Mouse (Mus musculus) CD4-positive, CD25-positive, alpha-beta regulatory T cell, adult 4 months (primary cell): ENCODE measurements around the gene Cntnap2. TPM values are rescaled to one million over a fixed set of nuclear protein-coding genes. Genes with fewer than 3 reads are reported as not detected.
"Not testable (repeated sequence)": the region's sequence is repeated elsewhere in the genome, so short reads cannot be mapped to it uniquely, and the experiment has no call there.

Experiments
- ATAC-seq: one replicate; pipeline ENCODE4 v1.8.0; 2017
- polyA plus RNA-seq, 2 experiments: library from polyadenylated mRNA; unstranded; fragments of 100-300 nt; shearing (Covaris generic); gene quantifications; one replicate each; pipeline ENCODE4 v1.2.1; 2017

Gene Cntnap2
- polyA plus RNA-seq, 2 experiments from 2014 or later = 0.08 to 0.09 TPM

GRCm38 (mm10) chr6:47183850-47184249 lies 2124.7 kb downstream of the Cntnap2 start:
- ATAC-seq = not testable (repeated sequence)

DNA sequence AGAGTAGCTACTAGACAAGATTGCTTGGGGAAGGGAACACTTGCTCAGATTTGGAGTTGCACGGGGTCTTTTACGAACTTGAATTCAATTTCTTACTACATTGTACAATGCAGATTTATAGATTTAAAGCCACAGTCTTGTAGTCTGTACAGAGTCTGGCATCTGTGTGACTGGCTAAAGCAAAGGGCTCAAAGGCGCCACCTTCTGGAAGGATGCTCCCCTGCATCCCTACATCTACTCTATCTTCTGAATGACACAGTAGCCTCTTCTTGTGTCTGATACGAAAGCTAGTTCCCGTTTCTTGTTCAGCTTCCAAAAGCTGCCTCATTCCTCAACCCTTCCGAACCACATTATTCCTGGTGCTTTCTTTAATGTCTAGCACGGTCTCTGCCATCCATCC lies 2129.0 kb downstream of the Cntnap2 start:
- no peak for ATAC-seq

DNA sequence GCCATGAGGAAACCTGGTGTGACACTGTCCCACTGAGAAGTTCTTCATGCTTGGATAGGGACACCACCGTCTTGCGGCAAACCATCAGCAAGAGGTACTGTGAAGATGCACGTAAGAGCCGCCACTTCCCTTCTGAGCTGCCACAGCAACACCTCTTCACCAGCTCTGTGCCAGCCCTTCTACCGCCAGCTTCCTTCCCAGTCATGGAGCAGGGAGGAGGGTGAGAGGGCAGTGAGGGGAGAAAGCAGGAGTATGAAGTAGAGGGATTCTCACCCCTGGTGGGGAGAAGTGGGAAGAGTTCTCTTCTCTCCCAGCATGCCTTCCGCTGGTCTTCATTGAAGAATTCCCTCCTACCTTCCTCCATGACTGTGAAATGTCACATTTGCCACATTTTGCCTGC lies 2129.4 kb downstream of the Cntnap2 start:
- ATAC-seq = not testable (repeated sequence)

DNA sequence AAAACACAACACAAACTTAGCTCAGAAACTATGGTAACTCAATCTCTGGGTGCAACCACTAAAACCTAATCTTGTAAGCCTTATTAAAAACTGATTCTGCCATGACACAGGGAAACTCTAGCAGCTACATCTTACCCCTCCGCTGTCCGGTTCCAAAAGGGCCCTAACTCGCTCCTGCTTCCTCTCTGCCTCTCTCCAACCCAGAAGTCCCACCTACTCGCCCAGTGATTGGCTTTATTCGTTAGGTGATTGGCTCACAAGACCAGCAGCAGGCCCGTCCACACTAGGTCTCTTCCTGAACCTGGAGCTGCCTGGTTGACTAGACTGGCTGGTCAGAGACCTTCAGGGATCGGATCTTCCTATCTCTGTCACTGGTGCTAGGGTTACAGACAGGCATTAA lies 2131.1 kb downstream of the Cntnap2 start:
- no peak for ATAC-seq

GRCm38 (mm10) chr6:47191277-47191800 lies 2132.2 kb downstream of the Cntnap2 start:
- ATAC-seq = no peak

GRCm38 (mm10) chr6:47191940-47192339 lies 2132.8 kb downstream of the Cntnap2 start:
- ATAC-seq = no peak

DNA sequence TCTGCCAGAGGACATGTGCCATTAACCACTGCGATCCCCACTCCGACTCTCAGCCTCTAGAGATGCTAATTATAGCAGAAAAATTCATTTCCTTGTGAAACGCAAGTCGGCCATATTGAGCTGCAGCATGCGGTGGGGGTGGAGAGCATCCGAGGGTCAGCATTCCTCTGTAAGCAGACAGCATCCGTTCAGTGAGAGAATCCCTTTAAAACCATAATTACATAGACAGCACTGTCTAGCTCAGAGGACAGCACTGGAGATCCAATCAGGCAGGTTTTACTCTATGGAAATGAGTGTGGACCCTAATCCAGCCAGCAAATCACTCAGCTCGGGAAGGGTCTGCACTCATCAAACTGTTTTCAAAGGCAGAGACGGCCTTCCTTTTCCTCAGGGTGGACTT lies 2133.3 kb downstream of the Cntnap2 start:
- ATAC-seq = no peak

- ATAC-seq = no peak
These were observed 2138.4 kb downstream of the Cntnap2 start for GRCm38 (mm10) chr6:47197570-47197969.

GRCm38 (mm10) chr6:47200671-47201070 lies 2141.5 kb downstream of the Cntnap2 start:
- no peak for ATAC-seq

DNA sequence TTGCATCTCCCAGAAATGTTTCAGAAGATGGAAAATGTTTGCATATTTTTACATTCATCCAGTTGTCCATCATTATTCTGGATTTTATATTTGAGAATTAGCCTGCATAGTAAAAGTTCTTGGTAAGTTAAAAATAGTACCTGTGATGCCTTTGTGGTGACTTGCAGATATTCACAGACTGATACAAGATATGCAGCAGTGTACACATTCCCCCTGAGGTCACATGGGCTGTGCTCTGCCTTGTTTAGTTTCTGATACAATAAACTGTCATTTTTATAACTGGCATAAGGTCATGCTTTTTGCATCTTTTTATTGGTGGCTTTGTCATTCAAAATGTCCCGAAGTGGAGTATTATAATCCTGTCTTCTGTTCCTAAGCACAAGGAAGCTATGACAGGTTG lies 2148.9 kb downstream of the Cntnap2 start:
- ATAC-seq = no peak

- ATAC-seq = no peak
These were observed 2155.6 kb downstream of the Cntnap2 start for GRCm38 (mm10) chr6:47214731-47215130.

GRCm38 (mm10) chr6:47223578-47223977 lies 2164.4 kb downstream of the Cntnap2 start:
- not testable (repeated sequence) for ATAC-seq

- ATAC-seq = not testable (repeated sequence)
These were observed 2166.2 kb downstream of the Cntnap2 start for GRCm38 (mm10) chr6:47225391-47225790.

DNA sequence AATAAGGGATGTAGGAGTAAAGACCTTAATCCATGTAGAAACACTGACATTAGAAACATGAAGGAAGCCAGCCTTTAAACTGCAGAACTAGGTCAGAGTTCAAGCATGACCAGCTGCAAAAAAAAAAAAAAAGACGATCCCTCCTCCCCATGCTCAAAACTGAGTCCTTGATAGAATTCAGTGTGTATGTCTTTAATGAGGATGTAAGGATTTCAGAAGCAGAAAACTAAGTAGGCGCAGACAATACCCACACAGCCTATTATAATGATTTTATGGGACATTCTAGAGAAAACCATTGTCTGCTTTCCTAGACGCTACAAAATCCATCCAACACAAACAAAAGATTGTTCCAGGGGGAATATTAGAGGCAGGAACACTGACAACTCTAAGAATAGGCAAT lies 2168.4 kb downstream of the Cntnap2 start:
- ATAC-seq = no peak

GRCm38 (mm10) chr6:47228676-47229317 lies 2169.6 kb downstream of the Cntnap2 start:
- ATAC-seq = no peak

GRCm38 (mm10) chr6:47231513-47231912 lies 2172.4 kb downstream of the Cntnap2 start:
- ATAC-seq = no peak

DNA sequence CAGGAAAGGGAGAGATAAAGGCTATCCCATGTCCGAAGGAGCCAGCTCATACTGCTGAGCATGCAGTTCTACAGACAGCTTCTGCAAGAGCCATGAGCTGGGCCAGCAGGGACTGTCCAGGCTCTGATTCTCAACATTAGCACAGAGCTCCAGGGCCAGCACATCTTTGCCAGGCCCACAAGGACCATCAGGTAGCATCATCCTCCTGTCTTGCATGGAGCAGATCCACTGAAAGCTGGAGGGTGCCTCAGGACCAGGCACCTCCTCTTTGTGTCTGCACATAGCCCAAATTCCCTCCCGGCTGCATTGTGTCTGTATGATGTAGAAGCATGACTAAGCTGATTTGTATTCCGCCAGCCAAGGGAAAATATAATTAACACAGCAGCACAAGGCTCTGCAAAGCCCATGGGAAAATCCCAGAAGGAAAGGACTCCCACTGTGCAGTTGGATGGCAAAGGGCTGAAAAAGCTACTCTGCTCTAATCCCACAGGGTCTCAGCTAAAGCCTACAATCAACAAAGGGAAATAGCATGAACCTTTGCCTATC lies 2180.3 kb downstream of the Cntnap2 start:
- no peak for ATAC-seq

- no peak for ATAC-seq
These were observed 2182.2 kb downstream of the Cntnap2 start for GRCm38 (mm10) chr6:47241379-47241778.

DNA sequence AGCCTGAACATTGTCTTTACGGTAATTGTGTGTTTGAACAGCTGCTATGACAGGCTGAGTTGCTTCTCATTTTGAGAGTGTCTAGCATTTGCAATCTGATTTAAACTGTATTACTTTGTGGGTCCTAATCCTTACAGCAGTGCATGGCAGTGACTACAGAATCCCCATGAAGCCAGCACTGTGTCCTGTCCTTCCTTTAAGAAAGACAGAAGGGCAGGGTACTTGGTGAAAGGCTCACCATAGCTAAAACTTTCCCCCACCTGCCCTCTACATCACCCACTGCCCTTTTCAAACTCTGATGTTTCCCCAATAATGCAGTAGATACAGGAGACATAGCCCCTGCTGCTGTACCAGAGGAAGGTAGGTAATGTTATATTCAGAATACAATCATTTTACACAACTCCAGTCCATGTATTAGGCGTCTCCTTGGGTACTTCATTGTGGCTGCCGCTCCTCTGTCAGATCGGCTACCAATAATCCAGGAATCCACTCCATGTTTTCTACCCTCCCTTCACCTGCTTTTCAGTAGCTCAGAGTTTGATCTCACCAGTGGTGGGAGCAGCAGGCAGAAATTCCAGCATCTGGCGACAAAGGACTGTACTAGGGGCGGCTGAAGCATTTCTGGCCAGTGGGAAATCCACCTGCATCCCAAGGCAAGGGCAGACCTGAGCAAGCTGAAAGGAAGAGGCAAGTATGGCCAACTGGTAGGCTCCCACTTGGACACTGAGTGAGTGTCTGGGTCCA lies 2184.9 kb downstream of the Cntnap2 start:
- ATAC-seq = no peak

DNA sequence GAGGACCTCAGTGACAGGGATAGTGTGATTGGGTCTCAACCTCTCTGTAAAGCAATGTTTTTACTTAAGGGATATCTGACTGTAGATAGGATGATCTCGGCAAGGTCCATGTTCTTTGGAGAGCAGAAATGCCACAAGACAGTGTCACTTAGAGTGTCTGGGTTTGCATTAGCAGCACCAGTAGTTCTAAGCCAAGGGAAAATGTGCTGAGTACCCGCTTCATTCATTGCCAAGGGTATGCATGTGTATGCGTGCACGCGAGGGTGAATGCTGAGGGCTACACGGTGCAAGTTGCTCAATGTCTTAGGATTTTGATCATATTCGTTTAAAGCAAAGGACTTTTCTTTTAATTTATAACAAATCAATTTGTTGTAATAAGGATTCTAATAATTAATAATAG lies 2185.5 kb downstream of the Cntnap2 start:
- no peak for ATAC-seq

DNA sequence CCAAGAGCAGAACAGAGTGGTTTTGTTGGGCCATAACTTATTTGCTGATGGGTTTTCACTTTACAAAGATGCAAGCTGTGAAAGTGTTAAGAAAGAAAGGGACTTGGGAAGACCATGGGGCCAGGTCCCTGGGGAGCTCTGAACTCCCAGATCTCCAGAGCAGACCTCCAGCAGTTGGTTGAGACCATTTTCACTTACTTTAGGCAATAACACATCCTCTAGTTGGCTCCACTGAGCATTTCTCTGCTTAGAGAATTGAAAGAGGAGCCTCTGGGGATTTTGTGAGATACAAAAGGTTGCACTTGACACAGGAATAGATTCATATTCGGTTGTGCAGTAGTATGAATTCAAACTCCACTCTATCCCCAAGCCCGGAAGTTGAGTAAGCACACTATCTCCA lies 2196.1 kb downstream of the Cntnap2 start:
- no peak for ATAC-seq

- no peak for ATAC-seq
These were observed 2197.2 kb downstream of the Cntnap2 start for GRCm38 (mm10) chr6:47256227-47256887.

DNA sequence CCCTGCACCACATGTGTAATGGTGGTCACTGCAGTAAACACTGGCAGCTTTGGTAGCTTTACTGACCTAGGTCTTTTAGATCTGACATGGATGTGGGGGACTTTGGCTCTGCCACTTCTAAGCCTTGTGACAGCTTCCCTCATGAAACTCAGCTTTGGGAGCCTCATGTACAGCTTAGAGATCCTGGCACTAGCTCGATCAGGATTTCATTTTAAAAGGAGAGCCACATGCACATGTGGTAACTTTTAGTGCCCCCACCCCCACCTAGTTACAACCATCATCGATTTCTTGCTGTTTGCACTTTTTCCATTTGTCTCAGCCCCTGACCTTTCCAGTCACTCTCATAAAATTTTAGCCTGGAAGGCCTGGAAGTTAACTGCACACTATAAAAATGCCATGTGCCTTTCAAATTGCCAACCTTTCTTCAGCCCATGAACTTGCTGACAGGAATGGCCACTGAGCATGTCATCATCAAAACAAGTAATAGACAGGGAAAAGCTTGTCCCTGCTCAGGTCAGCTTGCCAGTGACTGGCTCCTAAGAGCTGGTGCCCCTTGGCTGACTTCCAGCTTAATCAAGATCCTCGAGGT lies 2197.9 kb downstream of the Cntnap2 start:
- no peak for ATAC-seq
